Mouse (Mus musculus) heart, embryonic 11.5 days (tissue): ENCODE measurements around the gene 1700123O20Rik. TPM values are rescaled to one million over a fixed set of nuclear protein-coding genes. Genes with fewer than 3 reads are reported as not detected.

Experiments used
- ATAC-seq: fragments of 200-750 bp; cut with Nextera tagmentation; replicated peaks from 2 replicates; pipeline ENCODE4 v1.8.0; 2017; ENCODE audit warnings: moderate library complexity; ENCODE audit not compliant: insufficient number of reproducible peaks, low FRiP score, low TSS enrichment
- H3K27ac ChIP-seq: fragments of 300-500 bp; sonication (generic); 2 replicates; pipeline ENCODE4 v1.5.1; 2014; ENCODE audit warnings: mild to moderate bottlenecking, low read depth, low read length
- H3K27me3 ChIP-seq: fragments of 300-500 bp; sonication (generic); 2 replicates; pipeline ENCODE4 v1.6.1; 2014; ENCODE audit warnings: mild to moderate bottlenecking, low read length, mixed read lengths; ENCODE audit not compliant: control insufficient read depth, insufficient read depth
- H3K36me3 ChIP-seq: fragments of 300-500 bp; sonication (generic); 2 replicates; pipeline ENCODE4 v1.6.1; 2014; ENCODE audit warnings: mild to moderate bottlenecking, low read length, moderate library complexity, mixed read lengths; ENCODE audit not compliant: control insufficient read depth, insufficient read depth
- H3K4me1 ChIP-seq: fragments of 300-500 bp; sonication (generic); 2 replicates; pipeline ENCODE4 v1.6.1; 2014; ENCODE audit warnings: low read length; ENCODE audit not compliant: control insufficient read depth, insufficient read depth
- H3K4me2 ChIP-seq: fragments of 300-500 bp; sonication (generic); 2 replicates; pipeline ENCODE4 v1.6.1; 2014; ENCODE audit warnings: mild to moderate bottlenecking, moderate library complexity
- H3K4me3 ChIP-seq: fragments of 300-500 bp; sonication (generic); 2 replicates; pipeline ENCODE4 v1.5.1; 2014; ENCODE audit warnings: low read depth, low read length
- H3K9ac ChIP-seq: fragments of 300-500 bp; sonication (generic); 2 replicates; pipeline ENCODE4 v1.6.1; 2014; ENCODE audit warnings: mild to moderate bottlenecking, low read depth, low read length, moderate library complexity
- H3K9me3 ChIP-seq: fragments of 300-500 bp; sonication (generic); replicated peaks from 2 replicates; pipeline ENCODE4 v1.6.1; 2016; ENCODE audit warnings: low read length; ENCODE audit not compliant: control insufficient read depth
- WGBS: fragments of 180-500 bp; shearing (Covaris S2); extraction: QIAGEN DNeasy Blood & Tissue Kit; methylation state at CpG from one replicate; pipeline ENCODE4 v1.1.7; 2014; ENCODE audit not compliant: insufficient replicate concordance; 5-methylcytosine and 5-hydroxymethylcytosine counted together
- polyA plus RNA-seq: library from polyadenylated mRNA; unstranded; fragments of >200 nt; fragmentation: Nextera tagmentation; extraction: Ambion mirVana; gene quantifications from 2 replicates; pipeline ENCODE4 v1.2.1, GENCODE M21; 2014

1700123O20Rik gene
- polyA plus RNA-seq, 1 experiment from 2014 or later, result 60.8 TPM

DNA sequence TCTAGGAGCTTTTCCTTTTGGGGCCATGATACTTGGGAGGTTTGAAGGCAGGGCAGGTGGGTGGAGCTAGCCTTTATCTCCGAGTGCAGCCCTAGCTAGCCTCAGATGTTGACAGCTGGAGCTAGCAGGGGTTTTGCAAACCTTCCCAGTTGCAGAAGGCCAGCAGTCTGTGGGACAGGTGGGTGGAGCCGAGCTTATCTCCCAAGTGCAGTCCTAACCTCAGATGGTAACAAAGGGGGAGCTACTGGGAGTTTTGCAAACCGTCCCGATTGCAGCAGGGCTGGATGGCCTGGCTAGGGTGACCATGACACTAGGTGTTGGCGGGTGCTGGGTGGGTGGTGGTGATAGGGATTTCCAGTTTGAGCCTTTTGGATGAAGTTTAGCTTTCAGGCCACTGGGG is 19.8 kb downstream of the 1700123O20Rik start:
- 0 out of 2 replicates have a peak overlapping the region, but pooled peaks have one; percentile 3 for H3K27ac ChIP-seq
- ATAC-seq, result peak; percentile 76

DNA sequence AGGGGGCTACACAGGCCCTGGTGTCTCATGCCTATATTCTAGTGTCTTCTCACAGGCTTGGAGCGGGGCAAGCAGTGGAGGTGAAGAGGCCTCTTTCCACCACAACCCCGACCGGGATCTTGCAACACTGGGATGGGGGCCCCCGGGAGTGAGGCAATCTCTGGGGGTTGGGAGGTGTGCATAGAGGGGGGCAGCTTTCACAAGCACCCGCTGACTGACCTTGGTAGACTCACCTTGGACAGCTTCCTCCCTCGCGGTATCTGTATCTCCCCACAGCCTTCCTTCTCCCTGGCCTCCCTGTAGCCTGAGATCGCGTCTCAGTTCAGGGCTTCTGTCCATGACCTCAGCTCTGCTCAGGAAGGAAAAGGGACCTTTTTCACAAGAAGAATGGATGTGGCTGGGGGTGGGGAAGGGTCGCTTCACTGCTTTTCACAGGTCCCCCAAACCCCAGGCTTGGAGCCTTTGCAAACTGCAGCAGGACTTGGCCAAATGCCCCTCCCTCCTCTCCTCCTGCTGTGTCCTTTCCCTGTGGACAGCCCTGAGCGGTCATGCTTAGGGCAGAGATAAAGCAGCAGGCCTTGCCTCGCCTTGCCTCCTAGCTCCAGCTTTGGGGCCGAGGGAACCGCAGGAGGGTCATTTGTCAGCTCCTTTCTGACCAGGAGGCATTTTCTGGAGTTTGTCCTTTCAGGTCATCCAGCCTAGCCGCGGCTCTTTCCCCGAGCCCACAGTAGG is 20.7 kb downstream of the 1700123O20Rik start:
- Histone ChIP-seq H3K4me3 (no peak overlapping the region), H3K27me3 (peaks cover 3% of the 10 kb centered on the region), H3K36me3 (no peaks in the 10 kb centered on the region), H3K27ac (peak overlapping the region; percentile 54), H3K9ac (peak overlapping the region; percentile 31), H3K4me2 (peak overlapping the region; percentile 44), H3K4me1 (peaks cover 23% of the 10 kb centered on the region), H3K9me3 (no peaks in the 10 kb centered on the region)
- ATAC-seq, result no peak
- 22% methylated on average over 17 of the region's 17 CpGs for WGBS

More for the DNA sequence above, 19.8 kb downstream of the 1700123O20Rik start:
- H3K9ac ChIP-seq, result no peak overlapping the region
- H3K4me3 ChIP-seq, result no peak overlapping the region
- 10% methylated on average over 5 of the region's 5 CpGs for WGBS
- H3K4me1 ChIP-seq, result peaks cover 26% of the 10 kb centered on the region
- H3K4me2 ChIP-seq, result peak overlapping the region; percentile 22
- no peaks in the 10 kb centered on the region for H3K9me3 ChIP-seq
- H3K36me3 ChIP-seq, result no peaks in the 10 kb centered on the region
- peaks cover 3% of the 10 kb centered on the region; the same call in 1 of the 2 replicates for H3K27me3 ChIP-seq

DNA sequence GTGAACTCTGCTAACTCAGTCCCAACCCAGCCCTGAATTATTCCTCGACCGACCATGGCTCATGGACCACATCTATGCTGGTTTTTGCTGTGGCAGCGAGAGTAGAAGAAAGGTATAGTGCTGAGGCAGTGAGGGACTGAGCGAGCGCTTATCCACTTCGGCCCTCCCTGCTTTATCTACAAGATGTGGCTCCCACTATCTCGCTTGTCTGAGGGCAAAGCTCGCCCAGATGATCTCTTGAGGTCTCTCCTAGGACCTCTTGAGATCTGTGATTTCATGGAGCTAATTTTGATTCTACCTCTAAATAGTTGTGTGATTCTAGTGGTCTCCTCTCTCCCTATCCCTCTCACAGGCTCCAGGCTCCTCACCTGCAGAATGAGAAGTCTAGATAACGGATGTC is 23.0 kb downstream of the 1700123O20Rik start:
- WGBS, result 59% methylated on average over 9 of the region's 9 CpGs
- no peak for ATAC-seq

DNA sequence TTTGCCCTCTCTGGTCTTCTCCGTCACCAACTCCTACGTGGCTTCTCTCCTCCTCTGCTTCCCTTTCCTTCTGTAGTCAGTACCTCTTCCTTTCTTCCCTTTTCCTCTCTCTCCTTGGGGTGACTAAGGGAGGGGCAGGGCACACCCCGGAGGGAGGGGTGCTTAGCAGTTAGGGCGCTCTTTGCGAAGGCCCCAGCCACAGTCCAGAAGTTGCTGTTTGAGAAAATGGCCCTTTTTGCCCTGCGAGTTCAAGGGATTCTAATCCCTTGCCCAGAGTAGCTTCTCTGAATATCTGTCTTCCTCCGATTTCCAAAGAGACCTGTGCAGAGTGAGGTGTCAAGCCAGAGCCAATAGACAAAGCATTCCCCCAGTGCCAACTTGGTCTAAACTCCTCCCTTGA is 26.1 kb downstream of the 1700123O20Rik start, which contains the start of gene Cebpe:
Cebpe (minus strand) TSS at position 101 of the 400 bp plus-strand sequence.
- Histone ChIP-seq H3K36me3 (no peaks in the 10 kb centered on the region), H3K4me2 (no peak within 1 kb of the TSS), H3K9ac (no peak within 1 kb of the TSS), H3K27ac (no peak within 1 kb of the TSS; the same call in 1 of the 2 replicates), H3K9me3 (no peaks in the 10 kb centered on the region), H3K4me3 (no peak within 1 kb of the TSS), H3K27me3 (no peaks in the 10 kb centered on the region; the same call in 1 of the 2 replicates), H3K4me1 (peaks cover 7% of the 10 kb centered on the region)
- WGBS, result 73% methylated on average over 7 of the region's 7 CpGs
- ATAC-seq, result no peak

More for the DNA sequence above, 23.0 kb downstream of the 1700123O20Rik start:
- Histone ChIP-seq H3K9ac (no peak overlapping the region), H3K4me2 (no peak overlapping the region), H3K27me3 (no peaks in the 10 kb centered on the region; the same call in 1 of the 2 replicates), H3K27ac (no peak overlapping the region), H3K4me3 (no peak overlapping the region), H3K4me1 (peaks cover 25% of the 10 kb centered on the region), H3K9me3 (no peaks in the 10 kb centered on the region), H3K36me3 (no peaks in the 10 kb centered on the region)

DNA sequence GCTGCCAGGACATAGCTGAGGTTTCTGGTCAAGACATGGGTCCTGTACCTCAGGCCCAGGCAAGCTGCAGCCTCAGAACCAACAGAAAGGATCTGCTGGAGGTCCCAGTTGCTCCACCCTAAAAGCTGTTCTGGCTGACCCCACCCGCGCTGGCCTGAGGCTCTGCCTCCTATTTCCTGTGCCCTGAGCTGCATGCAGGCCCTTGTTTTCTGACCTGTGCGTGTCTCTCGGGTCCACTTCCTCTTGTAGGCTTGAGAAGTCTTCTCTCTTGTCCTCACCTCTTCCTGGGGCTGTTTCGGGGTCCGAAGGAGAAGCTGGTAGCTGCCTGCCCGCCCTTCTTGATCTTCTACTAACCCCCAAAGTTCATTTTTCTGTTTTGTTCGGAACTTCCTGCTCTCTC is 26.8 kb downstream of the 1700123O20Rik start:
- Histone ChIP-seq H3K4me3 (no peak overlapping the region), H3K27me3 (no peaks in the 10 kb centered on the region; the same call in 1 of the 2 replicates), H3K36me3 (no peaks in the 10 kb centered on the region), H3K9ac (no peak overlapping the region), H3K4me1 (peaks cover 2% of the 10 kb centered on the region; the same call in 1 of the 2 replicates), H3K4me2 (no peak overlapping the region), H3K27ac (no peak overlapping the region; the same call in 1 of the 2 replicates), H3K9me3 (no peaks in the 10 kb centered on the region)
- WGBS, result 57% methylated on average over 8 of the region's 8 CpGs
- no peak for ATAC-seq

DNA sequence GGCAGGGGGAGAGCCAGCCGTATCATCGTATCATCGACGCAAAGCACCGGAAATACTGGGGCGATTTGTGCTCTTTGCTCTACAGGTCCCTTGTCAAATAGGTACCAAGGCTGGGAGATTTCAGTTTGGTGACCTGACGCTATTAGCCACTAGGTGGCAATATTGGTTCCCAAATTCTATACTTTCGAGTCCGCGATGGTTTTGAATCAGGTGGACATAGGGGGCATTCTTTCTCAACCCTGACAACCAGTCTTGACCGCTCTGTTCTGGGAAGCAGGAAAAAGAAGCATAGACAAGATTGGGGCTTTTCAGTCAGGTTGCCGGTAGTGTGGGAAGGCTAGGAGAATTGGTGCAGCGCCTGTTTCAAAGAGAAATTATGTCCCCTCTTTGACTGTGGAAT is 28.1 kb downstream of the 1700123O20Rik start:
- peak overlapping the region; percentile 35 for H3K4me3 ChIP-seq
- no peak for ATAC-seq
- WGBS, result under 1% methylated on average over 13 of the region's 13 CpGs

DNA sequence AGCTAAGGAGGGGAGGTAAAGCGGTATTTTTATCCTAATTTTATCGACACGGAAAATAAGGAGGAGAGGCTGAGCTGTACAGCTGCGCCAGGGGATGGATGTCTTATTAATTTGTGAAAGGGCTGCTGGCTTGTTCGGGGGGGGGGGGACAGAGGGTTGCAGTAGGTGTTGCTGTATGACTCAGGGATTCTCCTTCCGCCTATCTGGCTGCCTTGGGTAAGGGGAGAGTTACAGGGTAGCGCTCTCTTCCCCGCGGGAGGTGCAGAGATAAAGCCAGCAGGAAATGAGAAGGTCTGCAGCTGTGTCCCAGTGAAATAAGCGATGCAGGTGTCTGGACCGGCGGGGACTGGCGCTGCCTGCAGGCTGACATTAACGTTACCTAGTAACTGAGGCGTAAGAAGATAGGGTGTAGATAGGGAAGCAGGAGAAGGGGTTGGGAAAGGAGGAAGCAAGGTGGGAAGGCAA is 28.6 kb downstream of the 1700123O20Rik start:
- WGBS, result 1% methylated on average over 15 of the region's 15 CpGs

More for the DNA sequence above, 28.1 kb downstream of the 1700123O20Rik start:
- Histone ChIP-seq H3K9me3 (no peaks in the 10 kb centered on the region), H3K9ac (no peak overlapping the region), H3K27me3 (no peaks in the 10 kb centered on the region; the same call in 1 of the 2 replicates), H3K4me1 (peaks cover 2% of the 10 kb centered on the region; the same call in 1 of the 2 replicates), H3K27ac (no peak overlapping the region), H3K36me3 (no peaks in the 10 kb centered on the region), H3K4me2 (peak overlapping the region; percentile 75)

DNA sequence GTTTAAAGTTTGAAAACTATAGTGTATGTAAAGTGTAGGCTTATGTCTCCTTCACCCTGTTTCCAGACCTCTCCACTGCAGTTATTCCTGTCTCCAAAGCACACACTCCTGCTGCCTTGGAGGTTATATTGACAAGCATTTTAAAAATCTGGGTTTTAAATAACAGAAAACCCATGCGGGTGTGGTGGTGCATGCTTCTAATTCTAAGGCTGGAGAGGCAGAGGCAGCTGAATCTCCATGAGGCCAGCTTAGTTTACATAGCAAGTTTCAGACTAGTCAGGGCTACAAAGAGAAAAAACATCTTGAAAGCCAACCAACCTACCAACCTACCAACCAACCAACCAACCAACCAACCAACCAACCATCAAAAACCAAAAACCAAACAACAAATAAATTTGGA is 29.4 kb downstream of the 1700123O20Rik start:
- Histone ChIP-seq H3K9me3 (no peaks in the 10 kb centered on the region), H3K27ac (no peak overlapping the region), H3K4me1 (peaks cover 2% of the 10 kb centered on the region; the same call in 1 of the 2 replicates), H3K4me2 (no peak overlapping the region), H3K9ac (no peak overlapping the region), H3K36me3 (no peaks in the 10 kb centered on the region), H3K4me3 (no peak overlapping the region), H3K27me3 (no peaks in the 10 kb centered on the region; the same call in 1 of the 2 replicates)
- WGBS, result 58% methylated on average over 1 of the region's 1 CpGs
- ATAC-seq, result no peak

More for the DNA sequence above, 28.6 kb downstream of the 1700123O20Rik start:
- ATAC-seq, result no peak
- no peaks in the 10 kb centered on the region; the same call in 1 of the 2 replicates for H3K27me3 ChIP-seq
- peak overlapping the region; percentile 35 for H3K4me3 ChIP-seq
- H3K9ac ChIP-seq, result no peak overlapping the region
- no peaks in the 10 kb centered on the region for H3K9me3 ChIP-seq
- H3K4me2 ChIP-seq, result peak overlapping the region; percentile 75
- H3K4me1 ChIP-seq, result peaks cover 2% of the 10 kb centered on the region; the same call in 1 of the 2 replicates
- no peak overlapping the region for H3K27ac ChIP-seq
- H3K36me3 ChIP-seq, result no peaks in the 10 kb centered on the region
